Mouse (Mus musculus): ENCODE results near the gene Nr1d1.

DNA sequence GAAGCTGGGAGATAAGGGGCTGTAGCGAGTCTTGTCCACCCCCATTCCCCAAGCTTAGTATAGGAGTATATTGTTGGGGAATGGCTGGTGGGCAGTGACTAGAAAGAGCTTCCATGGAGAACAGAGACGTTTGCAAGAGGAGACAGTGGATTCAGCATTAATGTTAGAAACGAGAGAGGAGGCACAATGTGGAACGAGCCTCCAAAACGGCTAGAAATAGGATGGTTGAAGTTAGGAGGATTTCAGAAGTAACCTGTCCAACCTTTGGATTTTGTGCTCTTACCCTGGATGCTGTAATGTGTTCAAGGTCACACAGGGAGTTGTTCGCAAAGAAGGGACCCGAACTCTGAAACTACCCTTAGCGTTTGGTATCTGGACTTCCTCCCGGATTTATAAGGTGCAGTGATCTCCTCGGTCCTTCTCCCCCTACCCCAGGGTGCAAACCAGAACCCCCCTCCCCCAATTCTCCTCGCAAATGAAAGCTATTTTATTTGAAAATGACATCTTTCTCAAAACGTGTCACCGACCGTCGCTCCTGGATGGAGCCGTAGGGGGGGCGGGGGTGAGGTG is 34.0 kb downstream of the Nr1d1 start:
- no peak for TF ChIP-seq CHD2 (IDR thresholded peaks at IDR 0.05; ENCODE audit: low read length)
- no peak for TF ChIP-seq CTCF (conservative IDR thresholded peaks at IDR 0.05 in 1 of 2, IDR thresholded peaks at IDR 0.05 in 1 of 2; ENCODE audit: low read depth in 2 of 2, low read length in 2 of 2)
- TF ChIP-seq POLR2A (IDR thresholded peaks at IDR 0.05; ENCODE audit: low read depth, low read length): no peak
